Comparison of ENCODE assay signal across 15 mouse cellular contexts in genomic region chr11:53528397-53529252, GRCm38 (mm10). TPM values are rescaled to one million over a fixed set of nuclear protein-coding genes. Genes with fewer than 3 reads are reported as not detected.
DNase-seq lines count a peak whose midpoint lies in the region; ATAC-seq and TF ChIP-seq lines count a peak whose summit lies in the region.
"Had no signal": no experiment of that assay in that cellular context is flagged by ENCODE, and none has a peak within 500 bp of the region (broad histone marks: within the 10 kb centered on the region; RNA-seq: fewer than 3 reads in every experiment).

No protein-coding gene starts in this region.

- TF ChIP-seq CTCF in olfactory bulb, adult 2 months (IDR thresholded peaks at IDR 0.05; ENCODE audit: insufficient read depth, low read depth, low read length), result no peak

- TF ChIP-seq POLR2A in olfactory bulb, adult 2 months (IDR thresholded peaks at IDR 0.05; ENCODE audit: insufficient read depth, low read depth, low read length), result no peak

- intact Hi-C loops in heart, postnatal 25 days (cut with DNase I), result loop anchor here (5.0 kb wide), 1 partner anchor 54 kb away; no protein-coding TSS in a partner anchor

- no peak overlapping the region for H3K4me3 ChIP-seq in heart, embryonic 12.5 days
- H3K4me3 ChIP-seq in lung, embryonic 15.5 days, result no peak overlapping the region
- no peak overlapping the region for H3K4me3 ChIP-seq in olfactory bulb, adult 2 months (ENCODE audit: insufficient read depth, low read depth, low read length)

- peaks cover 8% of the 10 kb centered on the region for H3K36me3 ChIP-seq in heart, embryonic 12.5 days
- H3K36me3 ChIP-seq in lung, embryonic 15.5 days, result peaks cover 8% of the 10 kb centered on the region

- no peak for DNase-seq in heart, postnatal 25 days (ENCODE audit: low spot score)
- no peak for DNase-seq in lung, postnatal 14 days
- no peak for DNase-seq in embryo, embryonic 9.5 days (ENCODE audit: extremely low spot score)

- no peak overlapping the region for H3K9ac ChIP-seq in heart, embryonic 12.5 days
- no peak overlapping the region for H3K9ac ChIP-seq in lung, embryonic 15.5 days

- H3K27me3 ChIP-seq in heart, embryonic 12.5 days (replicated peaks), result no peaks in the 10 kb centered on the region
- H3K27me3 ChIP-seq in lung, embryonic 15.5 days, result no peaks in the 10 kb centered on the region

- H3K4me2 ChIP-seq in heart, embryonic 12.5 days, result peak overlapping the region; percentile 26; the same call in 1 of the 2 replicates
- 0 out of 2 replicates have a peak overlapping the region, but pooled peaks have one; percentile 13 for H3K4me2 ChIP-seq in lung, embryonic 15.5 days

- H3K4me1 ChIP-seq in heart, embryonic 12.5 days (replicated peaks), result peaks cover 58% of the 10 kb centered on the region
- H3K4me1 ChIP-seq in lung, embryonic 15.5 days, result peaks cover 23% of the 10 kb centered on the region
- H3K4me1 ChIP-seq in olfactory bulb, adult 2 months (ENCODE audit: control insufficient read depth, insufficient read depth, low read length), result peaks cover 50% of the 10 kb centered on the region

- no peaks in the 10 kb centered on the region for H3K9me3 ChIP-seq in heart, embryonic 12.5 days (replicated peaks)
- no peaks in the 10 kb centered on the region for H3K9me3 ChIP-seq in lung, embryonic 15.5 days

- 46% methylated on average over 9 of the region's 9 CpGs for WGBS in heart, embryonic 12.5 days
- 64% methylated on average over 9 of the region's 9 CpGs for WGBS in lung, embryonic 15.5 days
- WGBS in olfactory bulb, adult 2 months, result 62% methylated on average over 9 of the region's 9 CpGs

- H3K27ac ChIP-seq in heart, embryonic 12.5 days (ENCODE audit: poor library complexity, severe bottlenecking), result no peak overlapping the region
- H3K27ac ChIP-seq in lung, embryonic 15.5 days, result peak overlapping the region; percentile 6; the same call in 1 of the 2 replicates
- H3K27ac ChIP-seq in olfactory bulb, adult 2 months (ENCODE audit: insufficient read depth, low read depth, low read length), result peak overlapping the region; percentile 33; the same call in 1 of the 2 replicates
- H3K27ac ChIP-seq: macrophage had no signal

- no peak for ATAC-seq in heart, embryonic 12.5 days (ENCODE audit: insufficient number of reproducible peaks, low FRiP score)
- ATAC-seq in lung, embryonic 15.5 days (ENCODE audit: borderline replicate concordance, extremely low read depth, low FRiP score, low TSS enrichment), result peak; percentile 3; the same call in 1 of the 2 replicates
- 0 out of 2 replicates have a peak, but pooled peaks have one; percentile 14 for ATAC-seq in erythroblast, adult 5-6 weeks (replicated peaks; ENCODE audit: low FRiP score, poor library complexity, severe bottlenecking)
- ATAC-seq: forebrain, embryonic 14.5 days; intestine, postnatal 0 days had no signal

RNA-seq across cellular contexts. Expression of gene Sept8, which starts 9.6 kb away (rescaled TPM):
- polyA plus RNA-seq in heart, embryonic 12.5 days (2016; fragmentation: Nextera tagmentation; extraction: Ambion mirVana), result 25.1 and 28.4 TPM in 2 replicates
- total RNA-seq in heart, postnatal 25 days (2021), result 10 to 100 TPM; 32.0 to 37.0 TPM
- 24.3 and 25.1 TPM in 2 replicates for polyA plus RNA-seq in lung, embryonic 15.5 days (2015; fragmentation: Nextera tagmentation; extraction: Ambion mirVana)
- 28.1 and 29.9 TPM in 2 replicates for total RNA-seq in erythroblast, adult 5-6 weeks (2015; ENCODE audit: low replicate concordance)
- 31.2 and 60.5 TPM in 2 replicates for total RNA-seq in erythroblast, adult 5-6 weeks (2017; ENCODE audit: low replicate concordance)
- polyA plus RNA-seq in olfactory bulb, adult 2 months (2012; ENCODE audit: insufficient read depth, insufficient read length, low replicate concordance, missing spikeins), result 232 TPM in 1 of 2 replicates, not detected in the other

RNA-seq across cellular contexts. Expression of gene Kif3a, which starts 38.6 kb away (rescaled TPM):
- polyA plus RNA-seq in heart, embryonic 12.5 days (2016; fragmentation: Nextera tagmentation; extraction: Ambion mirVana), result 36.1 and 37.2 TPM in 2 replicates
- 1 to 10 TPM; 7.6 to 9.6 TPM for total RNA-seq in heart, postnatal 25 days (2021)
- polyA plus RNA-seq in lung, embryonic 15.5 days (2015; fragmentation: Nextera tagmentation; extraction: Ambion mirVana), result 61.6 and 65.7 TPM in 2 replicates
- 1.3 and 4.4 TPM in 2 replicates for total RNA-seq in erythroblast, adult 5-6 weeks (2015; ENCODE audit: low replicate concordance)
- total RNA-seq in erythroblast, adult 5-6 weeks (2017; ENCODE audit: low replicate concordance), result 2.8 and 5.2 TPM in 2 replicates
- not detected in 2 replicates for polyA plus RNA-seq in olfactory bulb, adult 2 months (2012; ENCODE audit: insufficient read depth, insufficient read length, low replicate concordance, missing spikeins)

RNA-seq across cellular contexts. Expression of gene Sowaha, which starts 48.6 kb away (rescaled TPM):
- polyA plus RNA-seq in heart, embryonic 12.5 days (2016; fragmentation: Nextera tagmentation; extraction: Ambion mirVana), result 0.54 and 0.58 TPM in 2 replicates
- total RNA-seq in heart, postnatal 25 days (2021), result under 1 TPM; 0.08 to 0.17 TPM
- polyA plus RNA-seq in lung, embryonic 15.5 days (2015; fragmentation: Nextera tagmentation; extraction: Ambion mirVana), result 0.06 and 0.24 TPM in 2 replicates
- 178 and 210 TPM in 2 replicates for total RNA-seq in erythroblast, adult 5-6 weeks (2015; ENCODE audit: low replicate concordance)
- 298 and 357 TPM in 2 replicates for total RNA-seq in erythroblast, adult 5-6 weeks (2017; ENCODE audit: low replicate concordance)
- polyA plus RNA-seq in olfactory bulb, adult 2 months (2012; ENCODE audit: insufficient read depth, insufficient read length, low replicate concordance, missing spikeins), result not detected in 2 replicates
- total RNA-seq: granulocyte monocyte progenitor cell, adult 5-6 weeks had no signal
- polyA plus RNA-seq: macrophage had no signal

RNA-seq across cellular contexts. Expression of gene Gm9945, which starts 48.7 kb away (rescaled TPM):
- polyA plus RNA-seq in heart, embryonic 12.5 days (2016; fragmentation: Nextera tagmentation; extraction: Ambion mirVana), result not detected in 2 replicates
- not detected for total RNA-seq in heart, postnatal 25 days (2021)
- not detected in 2 replicates for polyA plus RNA-seq in lung, embryonic 15.5 days (2015; fragmentation: Nextera tagmentation; extraction: Ambion mirVana)
- 2.3 and 2.5 TPM in 2 replicates for total RNA-seq in erythroblast, adult 5-6 weeks (2015; ENCODE audit: low replicate concordance)
- 5.2 and 6.7 TPM in 2 replicates for total RNA-seq in erythroblast, adult 5-6 weeks (2017; ENCODE audit: low replicate concordance)
- polyA plus RNA-seq in olfactory bulb, adult 2 months (2012; ENCODE audit: insufficient read depth, insufficient read length, low replicate concordance, missing spikeins), result not detected in 2 replicates
- total RNA-seq: granulocyte monocyte progenitor cell, adult 5-6 weeks had no signal
- polyA plus RNA-seq: brain, embryonic 14.5 days; intestine, postnatal 0 days; large intestine, adult 2 months; macrophage; stomach, embryonic 14.5 days had no signal

RNA-seq across cellular contexts. Expression of gene Gm9837, which starts 58.3 kb away (rescaled TPM):
- polyA plus RNA-seq in heart, embryonic 12.5 days (2016; fragmentation: Nextera tagmentation; extraction: Ambion mirVana), result not detected in 2 replicates
- total RNA-seq in heart, postnatal 25 days (2021), result not detected
- polyA plus RNA-seq in lung, embryonic 15.5 days (2015; fragmentation: Nextera tagmentation; extraction: Ambion mirVana), result not detected in 2 replicates
- total RNA-seq in erythroblast, adult 5-6 weeks (2015; ENCODE audit: low replicate concordance), result not detected in 2 replicates
- total RNA-seq in erythroblast, adult 5-6 weeks (2017; ENCODE audit: low replicate concordance), result not detected in 2 replicates
- not detected in 2 replicates for polyA plus RNA-seq in olfactory bulb, adult 2 months (2012; ENCODE audit: insufficient read depth, insufficient read length, low replicate concordance, missing spikeins)
- total RNA-seq: granulocyte monocyte progenitor cell, adult 5-6 weeks; left cerebral cortex, postnatal 36 days had no signal
- polyA plus RNA-seq: brain, embryonic 14.5 days; forebrain, embryonic 14.5 days; intestine, postnatal 0 days; large intestine, adult 2 months; macrophage; stomach, embryonic 14.5 days had no signal
